Mouse (Mus musculus) hindbrain, embryonic 12.5 days (tissue): ENCODE results near the gene Ccdc69. TPM values are rescaled to one million over a fixed set of nuclear protein-coding genes. Genes with fewer than 3 reads are reported as not detected.
"Not testable (repeated sequence)": the region's sequence is repeated elsewhere in the genome, so short reads cannot be mapped to it uniquely, and the experiment has no call there.

Experiments
- ATAC-seq: fragments of 200-750 bp; cut with Nextera tagmentation; 2 replicates; pipeline ENCODE4 v1.8.0; 2017; ENCODE audit warnings: moderate TSS enrichment; ENCODE audit not compliant: low FRiP score
- H3K27ac ChIP-seq: fragments of 300-500 bp; sonication (generic); 2 replicates; pipeline ENCODE4 v1.5.1; 2016; ENCODE audit warnings: mild to moderate bottlenecking
- H3K27me3 ChIP-seq: fragments of 300-500 bp; sonication (generic); 2 replicates; pipeline ENCODE4 v1.6.1; 2016; ENCODE audit warnings: mild to moderate bottlenecking
- H3K36me3 ChIP-seq: fragments of 300-500 bp; sonication (generic); 2 replicates; pipeline ENCODE4 v1.6.1; 2016; ENCODE audit warnings: mild to moderate bottlenecking
- H3K4me1 ChIP-seq: fragments of 300-500 bp; sonication (generic); 2 replicates; pipeline ENCODE4 v1.6.1; 2016
- H3K4me2 ChIP-seq: fragments of 300-500 bp; sonication (generic); replicated peaks from 2 replicates; pipeline ENCODE4 v1.6.1; 2016; ENCODE audit warnings: mild to moderate bottlenecking
- H3K4me3 ChIP-seq: fragments of 300-500 bp; sonication (generic); 2 replicates; pipeline ENCODE4 v1.5.1; 2016; ENCODE audit warnings: mild to moderate bottlenecking
- H3K9ac ChIP-seq: fragments of 300-500 bp; sonication (generic); 2 replicates; pipeline ENCODE4 v1.6.1; 2016; ENCODE audit warnings: mild to moderate bottlenecking, moderate library complexity
- H3K9me3 ChIP-seq: fragments of 300-500 bp; sonication (generic); replicated peaks from 2 replicates; pipeline ENCODE4 v1.6.1; 2016; ENCODE audit warnings: mild to moderate bottlenecking
- WGBS: fragments of 180-500 bp; shearing (Covaris S2); methylation state at CpG from one replicate; pipeline ENCODE4 v1.1.7; 2016; 5-methylcytosine and 5-hydroxymethylcytosine counted together
- polyA plus RNA-seq: library from polyadenylated mRNA; unstranded; fragments of >200 nt; fragmentation: Nextera tagmentation; extraction: Ambion mirVana; gene quantifications from 2 replicates; pipeline ENCODE4 v1.2.1, GENCODE M21; 2016

The Ccdc69 gene
- polyA plus RNA-seq, 1 experiment from 2014 or later, result 0.49 TPM

- no peak overlapping the region for H3K4me3 ChIP-seq
- no peak overlapping the region for H3K9ac ChIP-seq
- ATAC-seq, result no peak
- H3K4me1 ChIP-seq, result no peaks in the 10 kb centered on the region; the same call in 1 of the 2 replicates
- no peaks in the 10 kb centered on the region for H3K27me3 ChIP-seq
- H3K36me3 ChIP-seq, result peaks cover 4% of the 10 kb centered on the region; the same call in 1 of the 2 replicates
- H3K4me2 ChIP-seq, result no peak overlapping the region
- no peak overlapping the region for H3K27ac ChIP-seq
- no peaks in the 10 kb centered on the region for H3K9me3 ChIP-seq
- 96% methylated on average over 1 of the region's 1 CpGs for WGBS
Measured at GRCm38 (mm10) chr11:55106636-55107035, 28.7 kb upstream of the Ccdc69 start.

- 82% methylated on average over 4 of the region's 4 CpGs for WGBS
- no peak overlapping the region for H3K9ac ChIP-seq
- H3K27ac ChIP-seq, result no peak overlapping the region
- H3K9me3 ChIP-seq, result no peaks in the 10 kb centered on the region
- H3K36me3 ChIP-seq, result peaks cover 4% of the 10 kb centered on the region; the same call in 1 of the 2 replicates
- ATAC-seq, result no peak
- no peak overlapping the region for H3K4me2 ChIP-seq
- no peaks in the 10 kb centered on the region for H3K27me3 ChIP-seq
- H3K4me3 ChIP-seq, result no peak overlapping the region
- no peaks in the 10 kb centered on the region; the same call in 1 of the 2 replicates for H3K4me1 ChIP-seq
Measured at GRCm38 (mm10) chr11:55105389-55105788, 27.5 kb upstream of the Ccdc69 start.

GRCm38 (mm10) chr11:55103229-55103628, 25.3 kb upstream of the Ccdc69 start:
- Histone ChIP-seq H3K27ac (no peak overlapping the region), H3K4me3 (no peak overlapping the region), H3K4me1 (peaks cover 7% of the 10 kb centered on the region), H3K4me2 (no peak overlapping the region), H3K9me3 (no peaks in the 10 kb centered on the region), H3K9ac (no peak overlapping the region), H3K27me3 (no peaks in the 10 kb centered on the region), H3K36me3 (no peaks in the 10 kb centered on the region)
- 64% methylated on average over 3 of the region's 3 CpGs for WGBS
- no peak for ATAC-seq

GRCm38 (mm10) chr11:55102015-55102414, 24.1 kb upstream of the Ccdc69 start:
- Histone ChIP-seq H3K36me3 (no peaks in the 10 kb centered on the region), H3K4me3 (no peak overlapping the region), H3K4me1 (peaks cover 12% of the 10 kb centered on the region), H3K27me3 (no peaks in the 10 kb centered on the region), H3K9ac (no peak overlapping the region), H3K4me2 (no peak overlapping the region), H3K9me3 (no peaks in the 10 kb centered on the region), H3K27ac (no peak overlapping the region)
- 86% methylated on average over 3 of the region's 3 CpGs for WGBS
- ATAC-seq, result no peak

- 29% methylated on average over 4 of the region's 4 CpGs for WGBS
- H3K27ac ChIP-seq, result no peak overlapping the region
Measured at GRCm38 (mm10) chr11:55099868-55100267, 21.9 kb upstream of the Ccdc69 start.

GRCm38 (mm10) chr11:55099019-55099771, 21.3 kb upstream of the Ccdc69 start:
- no peaks in the 10 kb centered on the region for H3K36me3 ChIP-seq
- no peaks in the 10 kb centered on the region for H3K9me3 ChIP-seq
- no peak overlapping the region for H3K4me3 ChIP-seq
- H3K9ac ChIP-seq, result no peak overlapping the region
- no peak overlapping the region for H3K27ac ChIP-seq
- no peak for ATAC-seq
- H3K4me1 ChIP-seq, result peaks cover 12% of the 10 kb centered on the region
- WGBS, result 88% methylated on average over 8 of the region's 8 CpGs
- no peaks in the 10 kb centered on the region for H3K27me3 ChIP-seq
- no peak overlapping the region for H3K4me2 ChIP-seq

More at GRCm38 (mm10) chr11:55099868-55100267, 21.9 kb upstream of the Ccdc69 start:
- no peak for ATAC-seq
- no peak overlapping the region for H3K4me2 ChIP-seq
- peaks cover 12% of the 10 kb centered on the region for H3K4me1 ChIP-seq
- H3K4me3 ChIP-seq, result no peak overlapping the region
- H3K9ac ChIP-seq, result no peak overlapping the region
- H3K27me3 ChIP-seq, result no peaks in the 10 kb centered on the region
- no peaks in the 10 kb centered on the region for H3K36me3 ChIP-seq
- no peaks in the 10 kb centered on the region for H3K9me3 ChIP-seq

GRCm38 (mm10) chr11:55098189-55098915, 20.4 kb upstream of the Ccdc69 start:
- ATAC-seq, result peak; percentile 8; the same call in 1 of the 2 replicates
- peak overlapping the region; percentile 46 for H3K4me3 ChIP-seq
- no peaks in the 10 kb centered on the region for H3K27me3 ChIP-seq
- H3K4me1 ChIP-seq, result peaks cover 12% of the 10 kb centered on the region
- H3K4me2 ChIP-seq, result peak overlapping the region; percentile 64
- WGBS, result 13% methylated on average over 24 of the region's 24 CpGs
- no peaks in the 10 kb centered on the region for H3K36me3 ChIP-seq
- peak overlapping the region; percentile 35 for H3K27ac ChIP-seq
- H3K9ac ChIP-seq, result peak overlapping the region; percentile 61
- no peaks in the 10 kb centered on the region for H3K9me3 ChIP-seq

GRCm38 (mm10) chr11:55097463-55098188, 19.7 kb upstream of the Ccdc69 start, which contains the start of gene Gm2a:
TSS of gene Gm2a (plus strand) at chr11:55098115.
- Histone ChIP-seq H3K27me3 (no peaks in the 10 kb centered on the region), H3K4me2 (peak within 1 kb of the TSS; percentile 64), H3K36me3 (no peaks in the 10 kb centered on the region), H3K9ac (peak within 1 kb of the TSS; percentile 61), H3K27ac (peak within 1 kb of the TSS; percentile 35), H3K9me3 (no peaks in the 10 kb centered on the region), H3K4me1 (peaks cover 12% of the 10 kb centered on the region), H3K4me3 (peak within 1 kb of the TSS; percentile 46)
- ATAC-seq, result peak; percentile 95
- WGBS, result 3% methylated on average over 45 of the region's 45 CpGs

GRCm38 (mm10) chr11:55096731-55097462, 19.0 kb upstream of the Ccdc69 start:
- Histone ChIP-seq H3K4me2 (peak overlapping the region; percentile 64), H3K27ac (no peak overlapping the region), H3K9me3 (no peaks in the 10 kb centered on the region), H3K36me3 (no peaks in the 10 kb centered on the region), H3K9ac (no peak overlapping the region), H3K4me3 (peak overlapping the region; percentile 46), H3K4me1 (peaks cover 12% of the 10 kb centered on the region), H3K27me3 (no peaks in the 10 kb centered on the region)
- no peak for ATAC-seq
- WGBS, result 41% methylated on average over 11 of the region's 11 CpGs

- H3K9me3 ChIP-seq, H3K9ac ChIP-seq, H3K36me3 ChIP-seq, H3K4me2 ChIP-seq, H3K27ac ChIP-seq, H3K4me3 ChIP-seq, ATAC-seq, H3K27me3 ChIP-seq: not testable (repeated sequence)
- WGBS, result 82% methylated on average over 4 of the region's 4 CpGs
- peaks cover 12% of the 10 kb centered on the region for H3K4me1 ChIP-seq
Measured at GRCm38 (mm10) chr11:55096296-55096695, 18.4 kb upstream of the Ccdc69 start.

GRCm38 (mm10) chr11:55093096-55093495, 15.2 kb upstream of the Ccdc69 start:
- no peak for ATAC-seq
- Histone ChIP-seq H3K4me1 (peaks cover 4% of the 10 kb centered on the region; the same call in 1 of the 2 replicates), H3K4me3 (no peak overlapping the region), H3K4me2 (no peak overlapping the region), H3K27ac (no peak overlapping the region), H3K27me3 (no peaks in the 10 kb centered on the region), H3K9ac (no peak overlapping the region), H3K36me3 (no peaks in the 10 kb centered on the region), H3K9me3 (no peaks in the 10 kb centered on the region)
- WGBS, result 88% methylated on average over 7 of the region's 7 CpGs
